Mouse (Mus musculus): Measurements from ENCODE around the gene A130010J15Rik.
A peak's percentile ranks its signal among the peaks of the same experiment; 100 is the strongest.

The A130010J15Rik gene

GRCm38 (mm10) chr1:193200640-193201382 lies 33.0 kb downstream of the A130010J15Rik start:
- no peak for DNase-seq (ENCODE audit: low spot score)

DNA sequence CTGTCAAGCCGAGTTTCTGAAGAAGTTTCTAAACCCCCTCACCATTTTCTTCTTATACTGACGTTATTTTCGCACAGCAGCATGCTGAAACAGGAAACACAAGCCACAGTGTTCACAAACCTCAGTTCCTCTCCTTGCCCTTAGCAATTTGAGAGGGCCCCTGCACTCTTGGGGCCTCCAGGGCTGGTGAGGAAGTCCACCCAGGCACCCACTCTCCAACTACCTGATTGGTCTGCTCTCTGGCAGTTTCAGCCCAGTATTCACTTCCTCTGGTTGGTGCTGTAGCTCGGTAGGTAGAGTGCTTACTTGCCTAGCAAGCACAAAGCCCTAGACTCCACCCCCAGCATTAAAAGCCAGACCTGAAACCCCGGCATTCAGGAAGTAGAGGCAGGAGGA lies 33.5 kb downstream of the A130010J15Rik start, which contains the start of gene Traf3ip3:
Gene Traf3ip3, minus strand, starts transcription at position 321 of the 396 bp plus-strand sequence.
- no peak for DNase-seq (ENCODE audit: low spot score)

DNA sequence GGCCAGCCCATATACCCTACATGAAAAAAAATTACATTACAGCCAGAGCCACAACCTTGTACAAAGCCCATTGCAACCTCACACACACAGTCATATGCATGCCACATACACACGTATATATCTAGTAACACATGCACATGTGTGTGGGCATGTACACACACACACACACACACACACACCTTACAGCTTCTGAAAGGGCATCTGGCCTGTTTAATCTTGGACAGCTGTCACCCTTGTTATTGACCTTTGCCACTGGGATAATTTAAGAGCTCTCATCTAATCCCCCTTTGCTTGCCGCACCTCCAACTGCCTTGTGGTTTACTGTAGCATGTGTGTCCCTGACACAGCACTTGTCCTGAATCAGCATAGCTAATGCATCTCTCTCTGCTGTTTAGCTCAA lies 36.0 kb downstream of the A130010J15Rik start:
- DNase-seq (ENCODE audit: low spot score), result no peak

DNA sequence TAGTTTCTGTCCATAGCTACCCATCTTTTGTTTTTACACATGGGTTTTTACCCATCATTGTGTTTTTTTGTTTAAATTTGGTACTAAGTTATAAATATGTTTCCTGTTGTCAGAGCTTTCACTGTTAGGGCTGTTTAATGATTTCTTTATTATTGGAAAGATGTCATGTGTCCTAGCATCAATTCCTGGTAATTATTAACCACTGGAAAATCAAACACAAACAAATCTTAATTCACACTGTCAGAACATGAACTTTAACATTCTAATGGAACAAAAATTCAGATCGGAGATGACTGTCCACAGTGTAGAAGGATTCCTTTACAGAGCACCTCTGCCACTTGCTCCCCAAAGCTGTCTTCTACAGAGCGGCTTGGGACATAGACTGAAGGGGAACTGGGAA lies 37.6 kb downstream of the A130010J15Rik start:
- no peak for DNase-seq (ENCODE audit: low spot score)

DNA sequence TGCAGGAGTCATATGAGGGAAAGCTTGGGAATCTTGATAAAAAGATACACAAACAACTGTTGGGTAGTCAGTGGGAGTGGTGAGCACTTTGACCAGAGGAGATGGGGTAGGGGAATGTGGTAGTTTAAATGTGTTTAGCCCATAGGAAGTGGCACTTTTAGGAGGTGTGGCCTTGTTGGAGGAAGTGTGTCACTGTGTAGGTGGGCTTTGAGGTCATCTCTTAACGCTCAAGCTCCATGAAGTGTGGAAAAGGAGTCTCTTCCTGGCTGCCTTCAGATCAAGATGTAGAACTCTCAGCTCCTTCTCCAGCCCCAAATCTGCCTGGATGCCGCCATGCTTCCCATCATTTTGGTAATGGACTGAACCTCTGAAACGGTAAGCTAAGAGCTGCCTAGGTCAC lies 39.7 kb downstream of the A130010J15Rik start, which contains the start of gene Lamb3:
Gene Lamb3, plus strand, starts transcription at position 197 of the 400 bp plus-strand sequence.
- DNase-seq (ENCODE audit: low spot score), result no peak

DNA sequence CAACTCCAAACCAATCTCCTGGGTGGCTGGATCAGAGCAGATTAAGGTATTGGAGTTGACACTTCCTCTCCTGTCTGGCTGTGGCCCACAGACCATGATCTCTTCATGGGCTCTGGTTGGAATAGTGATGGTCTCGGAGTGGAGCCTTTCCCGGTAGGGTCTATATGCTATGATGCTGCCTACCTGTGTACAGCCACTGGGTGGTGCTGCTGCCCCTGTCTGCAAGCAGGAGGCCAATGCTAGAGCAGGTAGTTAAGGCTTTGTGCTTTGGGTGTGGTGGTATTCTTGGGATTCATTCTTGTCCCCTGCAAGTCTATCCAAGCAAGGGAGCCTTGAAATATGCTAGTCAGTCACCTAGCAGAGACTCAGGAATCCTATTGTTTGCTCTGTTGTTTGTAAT lies 40.3 kb downstream of the A130010J15Rik start:
- DNase-seq (ENCODE audit: low spot score), result peak; percentile 59

GRCm38 (mm10) chr1:193211371-193211770 lies 43.5 kb downstream of the A130010J15Rik start:
- DNase-seq (ENCODE audit: low spot score), result no peak

- no peak for DNase-seq (ENCODE audit: low spot score)
These were observed 46.2 kb downstream of the A130010J15Rik start for GRCm38 (mm10) chr1:193214053-193214452.

DNA sequence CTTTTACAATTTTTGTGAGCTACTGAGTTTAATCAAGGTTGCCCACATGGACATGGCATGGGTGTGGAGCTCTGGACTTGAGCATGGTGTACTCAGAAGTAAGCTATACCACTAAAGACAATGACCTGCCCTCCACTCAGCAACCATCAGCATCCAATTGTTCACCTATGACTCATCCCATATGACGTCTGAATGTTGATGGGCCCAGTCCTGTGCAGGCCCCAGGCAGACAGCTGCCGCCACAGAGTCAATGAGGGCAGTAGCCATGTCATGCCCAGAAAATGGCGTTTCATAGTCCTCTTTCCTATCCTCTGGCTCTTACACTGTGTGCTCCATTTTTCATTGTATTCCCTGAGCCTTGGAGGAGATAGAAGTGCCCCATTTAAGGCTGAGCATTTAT lies 48.2 kb downstream of the A130010J15Rik start:
- no peak for DNase-seq (ENCODE audit: low spot score)

DNA sequence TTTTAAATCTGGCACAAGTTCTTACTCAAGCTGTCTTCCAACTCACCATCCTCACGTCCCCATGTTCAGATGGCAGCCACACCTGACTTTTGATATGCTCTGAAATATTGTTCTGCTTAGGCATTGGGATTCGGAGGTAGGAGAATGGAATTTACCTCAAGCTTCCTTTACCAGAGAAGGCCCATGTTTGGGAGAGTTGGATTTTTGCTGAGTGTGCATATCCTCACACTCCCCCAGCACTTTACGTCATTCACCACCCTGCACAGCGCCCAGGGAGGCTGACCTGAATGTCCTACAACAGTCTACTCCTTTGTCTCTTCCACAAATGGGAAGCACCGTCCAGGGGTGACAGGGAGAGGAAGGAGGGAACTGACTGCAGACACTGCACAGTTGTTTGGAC lies 52.6 kb downstream of the A130010J15Rik start:
- no peak for DNase-seq (ENCODE audit: low spot score)

DNA sequence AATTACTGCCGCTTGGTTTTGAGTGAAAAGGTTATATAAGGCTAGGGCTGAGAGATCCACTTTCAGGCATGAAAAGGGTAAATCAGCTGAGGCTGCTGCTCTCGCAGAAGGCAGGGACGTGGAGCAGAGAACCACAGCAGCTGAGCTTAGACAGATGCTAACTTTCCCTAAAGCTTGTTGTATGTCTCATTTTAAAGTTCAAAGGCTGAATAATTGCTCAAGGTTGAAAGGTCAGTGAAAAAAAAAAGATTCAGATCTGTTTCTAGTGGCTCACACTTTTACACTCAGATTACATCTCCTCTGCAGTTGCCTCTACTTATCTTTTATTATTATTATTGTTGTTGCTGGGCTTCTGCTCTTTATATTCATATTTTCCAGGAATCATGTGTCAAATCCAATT lies 57.7 kb downstream of the A130010J15Rik start:
- DNase-seq (ENCODE audit: low spot score), result no peak

GRCm38 (mm10) chr1:193226114-193226513 lies 58.3 kb downstream of the A130010J15Rik start:
- no peak for DNase-seq (ENCODE audit: low spot score)

GRCm38 (mm10) chr1:193226724-193227522 lies 59.1 kb downstream of the A130010J15Rik start:
- DNase-seq (ENCODE audit: low spot score), result peak; percentile 22

Data from adipocyte (in vitro differentiated cells).